Mouse (Mus musculus): ENCODE measurements around the gene Nt5c3b. TPM values are rescaled to one million over a fixed set of nuclear protein-coding genes. Genes with fewer than 3 reads are reported as not detected.

Gene Nt5c3b
- total RNA-seq, 1 experiment: 27.4 TPM

DNA sequence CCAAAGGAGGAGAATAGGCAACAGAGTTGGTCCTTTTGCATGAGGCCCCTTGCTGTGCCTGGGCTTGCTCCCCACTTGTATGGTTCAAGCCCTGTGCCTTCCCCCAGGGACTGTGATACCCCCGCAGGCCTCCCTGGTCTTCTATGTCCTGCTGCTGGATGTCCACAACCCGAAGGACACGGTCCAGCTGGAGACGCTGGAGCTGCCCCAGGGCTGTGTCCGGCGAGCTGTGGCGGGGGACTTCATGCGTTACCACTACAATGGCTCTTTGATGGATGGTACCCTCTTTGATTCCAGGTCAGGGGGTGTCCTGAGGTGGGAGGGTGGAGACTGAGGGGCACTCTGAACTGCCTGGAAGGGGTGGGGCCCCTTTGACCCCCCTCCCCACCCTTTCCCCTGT lies 20.1 kb downstream of the Nt5c3b start:
- H3K4me3 ChIP-seq (ENCODE audit: insufficient read depth in 1 of 2, low read depth in 1 of 2, low read length in 2 of 2, poor library complexity in 1 of 2, severe bottlenecking in 1 of 2): no peak overlapping the region
- H3K36me3 ChIP-seq (ENCODE audit: control insufficient read depth, insufficient read depth, low read length, poor library complexity, severe bottlenecking): peaks cover 5% of the 10 kb centered on the region; the same call in 1 of the 2 replicates
- in situ Hi-C loops (cut with MboI; ENCODE audit: low sequenced_read_pairs in 2 of 2, unreplicated experiment in 2 of 2): no loop called here
- H3K9ac ChIP-seq (ENCODE audit: insufficient read depth, low read depth, low read length, poor library complexity, severe bottlenecking): no peak overlapping the region
- H3K27ac ChIP-seq (ENCODE audit: insufficient read depth, low read depth, low read length, poor library complexity, severe bottlenecking): no peak overlapping the region
- TF ChIP-seq MAFK (IDR thresholded peaks at IDR 0.05; ENCODE audit: insufficient read depth, low read depth, low read length) (no peak), HCFC1 (IDR thresholded peaks at IDR 0.05; ENCODE audit: borderline replicate concordance, insufficient read depth, low read length) (no peak), CHD2 (IDR thresholded peaks at IDR 0.05; ENCODE audit: low read depth, low read length) (no peak), ZNF384 (IDR thresholded peaks at IDR 0.05; ENCODE audit: low read depth, low read length) (no peak), ZC3H11A (IDR thresholded peaks at IDR 0.05; ENCODE audit: borderline replicate concordance, low read depth, low read length) (no peak)
- peaks cover 0 to 18% of the 10 kb centered on the region in 2 experiments; a peak in 1 of 4 replicates for H3K4me1 ChIP-seq (ENCODE audit: control insufficient read depth in 2 of 2, insufficient read depth in 2 of 2, low read length in 2 of 2, poor library complexity in 1 of 2)
- no peak for DNase-seq (ENCODE audit: low read depth, low spot score)
- no peaks in the 10 kb centered on the region for H3K9me3 ChIP-seq (ENCODE audit: control insufficient read depth, insufficient read depth, low read depth, low read length)

DNA sequence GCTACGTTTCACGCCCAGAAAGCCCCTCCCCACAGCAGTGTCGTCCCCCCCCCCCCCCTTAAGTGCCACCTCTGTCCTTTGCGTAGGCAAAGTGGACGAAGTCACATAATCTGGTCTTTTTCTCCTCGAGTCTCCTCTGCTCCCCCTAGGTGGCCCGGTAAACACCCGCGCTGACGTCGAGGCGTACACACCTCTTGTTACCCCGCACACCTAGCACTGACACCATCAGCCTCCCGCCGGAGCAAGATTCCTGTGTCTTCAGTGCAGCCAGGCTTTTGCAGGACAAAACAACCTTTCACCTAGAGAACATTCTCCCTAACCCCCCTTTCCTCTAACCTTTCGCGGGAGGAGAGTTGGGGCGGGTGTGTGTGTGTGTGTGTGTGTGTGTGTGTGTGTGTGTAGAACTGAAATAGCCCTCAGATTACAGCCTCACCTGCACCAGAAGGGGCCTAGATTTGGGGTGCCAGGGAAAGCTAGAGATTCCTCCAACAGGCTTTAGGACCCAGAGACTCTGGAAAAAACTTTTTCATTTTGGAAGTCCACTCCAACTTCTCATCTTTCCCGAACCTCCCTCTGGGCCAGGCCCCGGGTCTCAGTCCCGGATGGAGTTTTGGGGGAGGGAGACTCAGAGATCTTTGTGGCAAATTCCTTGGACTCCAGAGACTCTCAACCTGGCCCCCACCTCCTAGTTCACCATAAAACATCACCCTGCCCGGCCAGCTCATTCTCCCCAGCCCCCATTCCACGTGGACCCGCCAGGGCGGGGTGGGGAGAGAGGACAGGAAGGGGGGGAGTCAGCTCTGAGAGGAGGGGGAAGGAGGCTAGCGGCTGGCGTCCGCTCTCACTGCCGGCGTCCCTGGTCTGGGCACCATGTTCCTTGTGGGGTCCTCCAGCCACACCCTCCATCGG lies 26.4 kb downstream of the Nt5c3b start, which contains the start of gene Fkbp10:
Fkbp10 (plus strand) TSS at position 784 of the 909 bp plus-strand sequence.
- H3K4me1 ChIP-seq (ENCODE audit: control insufficient read depth in 2 of 2, insufficient read depth in 2 of 2, low read length in 2 of 2, poor library complexity in 1 of 2): peaks cover 2 to 21% of the 10 kb centered on the region in 2 experiments; a peak in 3 of 4 replicates
- peak within 1 kb of the TSS; percentile 69 to 73 for H3K4me3 ChIP-seq (ENCODE audit: insufficient read depth in 1 of 2, low read depth in 1 of 2, low read length in 2 of 2, poor library complexity in 1 of 2, severe bottlenecking in 1 of 2)
- H3K9ac ChIP-seq (ENCODE audit: insufficient read depth, low read depth, low read length, poor library complexity, severe bottlenecking): peak within 1 kb of the TSS; percentile 71
- in situ Hi-C loops (cut with MboI; ENCODE audit: low sequenced_read_pairs in 2 of 2, unreplicated experiment in 2 of 2): no loop called here
- H3K36me3 ChIP-seq (ENCODE audit: control insufficient read depth, insufficient read depth, low read length, poor library complexity, severe bottlenecking): no peaks in the 10 kb centered on the region
- DNase-seq (ENCODE audit: low read depth, low spot score): no peak
- TF ChIP-seq HCFC1 (IDR thresholded peaks at IDR 0.05; ENCODE audit: borderline replicate concordance, insufficient read depth, low read length): no peak
- no peak for TF ChIP-seq MAFK (IDR thresholded peaks at IDR 0.05; ENCODE audit: insufficient read depth, low read depth, low read length)
- no peak for TF ChIP-seq ZNF384 (IDR thresholded peaks at IDR 0.05; ENCODE audit: low read depth, low read length)
- TF ChIP-seq ZC3H11A (IDR thresholded peaks at IDR 0.05; ENCODE audit: borderline replicate concordance, low read depth, low read length): no peak
- TF ChIP-seq CHD2 (IDR thresholded peaks at IDR 0.05; ENCODE audit: low read depth, low read length): no peak
- H3K9me3 ChIP-seq (ENCODE audit: control insufficient read depth, insufficient read depth, low read depth, low read length): no peaks in the 10 kb centered on the region
- H3K27ac ChIP-seq (ENCODE audit: insufficient read depth, low read depth, low read length, poor library complexity, severe bottlenecking): peak within 1 kb of the TSS; percentile 9; the same call in 1 of the 2 replicates

DNA sequence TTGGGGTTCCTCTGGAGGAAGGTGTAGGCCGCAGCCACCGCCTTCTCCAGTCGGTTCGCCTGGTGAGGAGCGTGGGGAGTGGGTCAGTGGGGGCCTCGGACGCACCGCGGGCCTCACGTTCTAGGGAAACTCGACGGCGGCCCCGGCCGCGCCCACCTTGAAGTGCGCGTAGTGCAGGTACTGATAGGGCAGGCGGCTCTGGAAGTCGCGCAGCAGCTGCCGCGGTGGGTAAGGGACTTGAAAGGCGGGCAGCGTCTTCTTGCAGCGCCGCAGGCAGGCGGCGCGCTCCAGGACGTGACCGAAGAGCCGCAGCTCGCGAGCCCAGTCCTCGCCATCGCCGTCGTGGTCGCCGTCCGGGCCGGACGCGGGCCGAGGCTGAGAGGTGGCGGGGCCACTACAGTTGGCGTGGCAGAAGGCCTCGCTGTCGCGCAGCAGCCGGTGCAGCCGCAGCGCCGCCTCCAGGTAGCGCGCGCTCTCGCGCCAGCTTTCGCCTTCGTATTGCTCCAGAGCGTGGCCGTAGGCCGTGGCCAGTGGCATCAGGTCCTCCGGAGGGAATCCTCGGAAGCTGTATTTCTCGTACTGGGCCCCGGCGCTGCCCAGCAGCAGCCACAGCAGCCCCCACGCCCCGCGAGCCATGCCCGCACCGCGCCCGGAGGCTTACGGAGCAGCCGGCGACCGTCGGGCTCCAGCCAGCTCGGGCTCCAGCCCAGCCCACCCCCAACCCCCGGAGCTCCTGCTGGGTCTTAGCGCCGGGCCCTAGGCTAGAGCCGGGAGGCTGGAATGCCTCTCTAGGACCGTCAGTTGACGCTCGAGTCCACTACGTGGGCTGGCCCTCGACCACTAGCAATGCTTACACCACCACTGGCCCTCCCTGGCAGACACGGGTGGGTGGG lies 27.3 kb downstream of the Nt5c3b start, which contains the start of gene P3h4:
P3h4 (minus strand) TSS at position 816 of the 893 bp plus-strand sequence.
- H3K4me1 ChIP-seq (ENCODE audit: control insufficient read depth in 2 of 2, insufficient read depth in 2 of 2, low read length in 2 of 2, poor library complexity in 1 of 2): peaks cover 2 to 24% of the 10 kb centered on the region in 2 experiments; a peak in 3 of 4 replicates
- H3K9ac ChIP-seq (ENCODE audit: insufficient read depth, low read depth, low read length, poor library complexity, severe bottlenecking): peak within 1 kb of the TSS; percentile 71
- no peak for TF ChIP-seq MAFK (IDR thresholded peaks at IDR 0.05; ENCODE audit: insufficient read depth, low read depth, low read length)
- TF ChIP-seq CHD2 (IDR thresholded peaks at IDR 0.05; ENCODE audit: low read depth, low read length): no peak
- TF ChIP-seq ZC3H11A (IDR thresholded peaks at IDR 0.05; ENCODE audit: borderline replicate concordance, low read depth, low read length): no peak
- TF ChIP-seq ZNF384 (IDR thresholded peaks at IDR 0.05; ENCODE audit: low read depth, low read length): no peak
- TF ChIP-seq HCFC1 (IDR thresholded peaks at IDR 0.05; ENCODE audit: borderline replicate concordance, insufficient read depth, low read length): no peak; the same call in 1 of the 2 replicates
- in situ Hi-C loops (cut with MboI; ENCODE audit: low sequenced_read_pairs in 2 of 2, unreplicated experiment in 2 of 2): no loop called here
- H3K4me3 ChIP-seq (ENCODE audit: insufficient read depth in 1 of 2, low read depth in 1 of 2, low read length in 2 of 2, poor library complexity in 1 of 2, severe bottlenecking in 1 of 2): peak within 1 kb of the TSS; percentile 69 to 73
- H3K9me3 ChIP-seq (ENCODE audit: control insufficient read depth, insufficient read depth, low read depth, low read length): no peaks in the 10 kb centered on the region
- DNase-seq (ENCODE audit: low read depth, low spot score): no peak
- peak within 1 kb of the TSS; percentile 9; the same call in 1 of the 2 replicates for H3K27ac ChIP-seq (ENCODE audit: insufficient read depth, low read depth, low read length, poor library complexity, severe bottlenecking)
- H3K36me3 ChIP-seq (ENCODE audit: control insufficient read depth, insufficient read depth, low read length, poor library complexity, severe bottlenecking): no peaks in the 10 kb centered on the region

DNA sequence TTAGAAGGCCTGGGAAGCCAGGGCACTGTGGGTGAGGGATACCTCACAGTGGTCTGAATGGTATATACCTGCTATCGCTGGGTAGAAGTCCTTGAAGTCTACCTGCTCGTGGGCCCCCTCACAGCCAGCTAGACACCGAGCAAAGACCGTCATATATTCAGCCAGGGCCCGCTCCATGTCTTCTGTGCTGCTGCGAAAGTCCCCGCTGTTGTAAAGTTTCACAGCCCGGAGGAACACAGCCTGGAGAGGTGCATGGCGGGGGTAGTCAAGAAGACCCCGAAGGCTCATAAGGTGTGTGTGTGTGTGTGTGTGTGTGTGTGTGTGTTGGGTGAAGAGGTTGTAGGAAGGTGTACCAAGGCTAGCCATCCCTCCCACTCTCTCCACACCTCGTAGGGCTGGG lies 28.1 kb downstream of the Nt5c3b start:
- Histone ChIP-seq H3K36me3 (ENCODE audit: control insufficient read depth, insufficient read depth, low read length, poor library complexity, severe bottlenecking) (peaks cover 2% of the 10 kb centered on the region; the same call in 1 of the 2 replicates), H3K4me3 (ENCODE audit: insufficient read depth in 1 of 2, low read depth in 1 of 2, low read length in 2 of 2, poor library complexity in 1 of 2, severe bottlenecking in 1 of 2) (peak overlapping the region; percentile 69 to 73), H3K9ac (ENCODE audit: insufficient read depth, low read depth, low read length, poor library complexity, severe bottlenecking) (peak overlapping the region; percentile 71; the same call in 1 of the 2 replicates), H3K9me3 (ENCODE audit: control insufficient read depth, insufficient read depth, low read depth, low read length) (no peaks in the 10 kb centered on the region), H3K27ac (ENCODE audit: insufficient read depth, low read depth, low read length, poor library complexity, severe bottlenecking) (no peak overlapping the region), H3K4me1 (ENCODE audit: control insufficient read depth in 2 of 2, insufficient read depth in 2 of 2, low read length in 2 of 2, poor library complexity in 1 of 2) (peaks cover 2 to 26% of the 10 kb centered on the region in 2 experiments; a peak in 3 of 4 replicates)
- no peak for DNase-seq (ENCODE audit: low read depth, low spot score)
- in situ Hi-C loops (cut with MboI; ENCODE audit: low sequenced_read_pairs in 2 of 2, unreplicated experiment in 2 of 2): no loop called here
- TF ChIP-seq CHD2 (IDR thresholded peaks at IDR 0.05; ENCODE audit: low read depth, low read length) (no peak), ZNF384 (IDR thresholded peaks at IDR 0.05; ENCODE audit: low read depth, low read length) (no peak), ZC3H11A (IDR thresholded peaks at IDR 0.05; ENCODE audit: borderline replicate concordance, low read depth, low read length) (no peak), MAFK (IDR thresholded peaks at IDR 0.05; ENCODE audit: insufficient read depth, low read depth, low read length) (no peak), HCFC1 (IDR thresholded peaks at IDR 0.05; ENCODE audit: borderline replicate concordance, insufficient read depth, low read length) (no peak)
